Mouse (Mus musculus) retina, adult 2 months (tissue): ENCODE measurements around the gene Dnase1.
"Not testable (repeated sequence)": the region's sequence is repeated elsewhere in the genome, so short reads cannot be mapped to it uniquely, and the experiment has no call there.

Experiments
- DNase-seq: peaks from one replicate; pipeline ENCODE4 v3.0.0-alpha.2; 2012; ENCODE audit warnings: low read depth, low spot score

The Dnase1 gene

DNA sequence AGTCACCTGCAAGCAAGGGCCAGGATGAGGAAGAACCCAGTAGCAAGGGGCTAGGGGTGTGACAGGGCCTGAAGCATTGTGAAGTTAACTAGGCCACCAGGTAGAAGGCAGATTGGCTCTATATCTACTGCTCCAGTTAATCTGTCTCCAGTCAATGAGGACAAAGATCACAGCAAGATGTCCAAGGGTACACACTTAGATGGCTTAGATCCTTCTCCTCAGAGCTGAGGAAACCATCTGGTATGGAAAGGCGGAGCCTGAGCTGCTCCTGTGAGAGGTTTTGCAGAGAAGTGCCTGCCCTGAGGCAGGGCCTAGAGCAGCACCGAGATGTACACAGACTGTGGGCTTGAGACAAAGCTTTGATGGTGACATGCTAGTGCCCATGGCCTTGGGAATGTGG, 7.4 kb downstream of the Dnase1 start:
- no peak for DNase-seq

DNA sequence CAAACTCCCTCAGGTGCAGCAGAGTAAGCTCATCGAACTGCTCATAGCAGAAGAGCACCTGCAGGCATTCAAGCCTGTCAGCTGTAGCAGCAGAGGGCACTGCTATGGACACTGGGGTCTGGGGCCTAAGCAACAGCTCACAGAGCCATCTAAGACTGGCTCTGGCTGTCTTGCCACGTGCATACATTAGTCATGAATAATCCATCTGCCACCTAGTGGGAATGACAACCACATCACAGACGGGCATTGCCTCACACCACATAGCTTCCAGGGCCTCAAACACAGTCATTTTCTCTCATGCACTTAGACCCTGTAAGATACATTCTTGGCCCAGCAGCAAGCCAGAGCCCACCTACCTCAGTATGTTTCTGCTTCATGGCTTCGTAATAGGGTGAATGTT, 8.8 kb downstream of the Dnase1 start:
- DNase-seq: no peak

DNA sequence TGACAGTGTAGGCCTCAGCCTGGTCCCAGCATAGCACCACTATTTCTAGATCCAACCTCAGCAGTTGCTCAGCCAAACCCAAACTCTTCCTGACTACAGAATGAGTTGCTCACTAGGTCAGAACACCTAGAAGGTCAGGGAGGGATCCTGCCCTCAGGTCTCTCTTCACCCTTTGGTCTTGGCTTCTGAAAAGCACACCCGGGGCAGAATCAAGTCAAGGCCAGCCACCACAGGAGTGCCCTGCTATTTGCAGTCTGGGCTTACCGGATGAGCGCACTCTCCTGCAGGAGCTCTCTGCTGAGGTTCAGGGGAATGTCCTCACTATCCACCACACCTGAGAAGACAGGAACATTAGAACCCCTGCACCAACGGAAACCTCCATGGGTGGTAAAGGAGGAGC, 15.9 kb downstream of the Dnase1 start:
- no peak for DNase-seq

DNA sequence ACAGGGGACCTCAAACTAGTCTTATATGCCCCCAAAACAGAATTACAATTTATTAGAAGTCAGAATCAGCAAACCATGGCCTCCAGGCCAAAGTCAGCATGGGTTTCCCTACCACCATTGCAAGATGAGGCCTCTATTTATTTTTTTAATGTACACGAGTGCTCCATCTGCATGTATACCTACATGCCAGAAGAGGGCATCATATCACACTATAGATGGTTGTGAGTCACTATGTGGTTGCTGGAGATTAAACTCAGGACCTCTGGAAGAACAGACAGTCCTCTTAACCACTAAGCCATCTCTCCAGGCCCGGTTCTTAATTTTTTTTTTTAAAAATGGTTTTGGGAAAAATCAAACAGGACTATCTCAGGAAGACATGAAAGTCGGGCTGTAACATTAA, 17.1 kb downstream of the Dnase1 start:
- DNase-seq: no peak

DNA sequence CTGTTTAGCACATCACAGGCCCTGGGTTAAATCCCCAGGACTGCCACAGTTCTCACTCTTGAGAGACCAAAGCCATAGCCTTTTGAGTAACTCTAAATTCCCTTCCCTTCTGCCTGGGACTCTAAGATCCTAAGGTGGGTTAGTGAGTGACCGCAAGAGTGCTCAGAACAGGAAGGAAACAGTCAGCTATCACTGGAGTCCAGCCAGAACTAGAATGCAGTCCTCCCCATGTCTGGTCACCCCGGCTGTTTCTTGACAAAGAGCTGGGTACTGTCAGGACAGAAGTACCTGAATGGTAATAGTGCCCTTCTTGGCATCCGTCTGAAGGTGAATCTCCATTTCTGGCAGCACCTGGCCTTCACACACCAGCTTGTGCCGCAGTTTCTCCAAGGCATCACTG, 28.2 kb downstream of the Dnase1 start:
- no peak for DNase-seq

DNA sequence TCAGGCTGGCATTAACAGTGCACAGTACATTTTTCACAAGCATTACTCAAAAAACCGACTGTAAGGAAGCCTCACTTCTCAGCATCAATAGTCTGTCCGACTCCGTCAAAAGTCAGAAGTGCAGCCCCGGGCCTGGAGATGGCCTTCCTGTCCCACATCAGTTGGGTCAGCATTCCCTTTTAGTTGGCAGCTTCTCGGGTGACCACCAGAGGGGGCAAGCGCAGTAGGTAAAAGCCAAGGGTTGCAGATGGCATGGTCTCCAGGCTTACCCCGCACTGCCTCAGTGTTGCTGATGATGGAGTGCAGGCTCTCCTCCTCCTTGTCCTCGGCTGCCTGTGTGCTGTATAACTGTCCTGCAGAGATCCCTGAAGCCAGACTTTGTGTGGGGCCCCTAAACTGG, 31.8 kb downstream of the Dnase1 start:
- DNase-seq: no peak

DNA sequence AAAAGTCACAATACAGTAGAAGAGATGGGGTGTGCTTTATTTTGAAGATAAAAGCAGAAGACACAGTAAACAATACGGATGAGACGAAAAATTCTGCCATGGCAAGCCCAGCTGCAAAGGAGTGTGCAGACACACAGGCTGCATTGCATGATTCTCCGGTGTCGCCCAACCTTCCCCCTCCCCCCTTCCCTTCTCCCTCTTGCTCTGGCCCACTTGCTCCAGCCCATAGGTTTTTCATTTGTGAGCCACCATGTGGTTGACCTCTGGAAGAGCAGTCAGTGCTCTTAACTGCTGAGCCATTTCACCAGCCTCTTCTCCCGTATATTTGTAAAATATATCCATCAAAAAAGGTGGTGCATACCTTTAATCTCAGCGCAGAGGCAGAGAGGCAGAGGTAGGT, 37.6 kb downstream of the Dnase1 start:
- DNase-seq: no peak

DNA sequence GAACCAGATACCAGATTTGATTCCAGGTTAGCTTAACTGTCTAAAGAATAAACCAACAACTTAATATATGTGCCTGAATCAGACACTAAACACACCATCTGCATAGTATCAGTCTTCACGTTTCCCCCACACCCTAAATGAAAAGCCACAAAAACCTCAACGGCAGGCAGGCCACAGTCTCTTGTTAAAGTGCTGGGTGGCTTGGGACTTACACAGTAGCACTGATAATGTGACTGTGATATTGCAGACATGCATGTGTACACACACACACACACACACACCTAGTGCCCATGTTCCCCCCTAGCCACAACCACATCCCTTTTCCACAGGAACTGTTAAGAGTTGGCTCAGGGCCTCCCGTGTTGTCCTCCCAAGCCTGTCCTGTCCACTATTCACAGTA, 38.1 kb downstream of the Dnase1 start:
- DNase-seq: no peak

DNA sequence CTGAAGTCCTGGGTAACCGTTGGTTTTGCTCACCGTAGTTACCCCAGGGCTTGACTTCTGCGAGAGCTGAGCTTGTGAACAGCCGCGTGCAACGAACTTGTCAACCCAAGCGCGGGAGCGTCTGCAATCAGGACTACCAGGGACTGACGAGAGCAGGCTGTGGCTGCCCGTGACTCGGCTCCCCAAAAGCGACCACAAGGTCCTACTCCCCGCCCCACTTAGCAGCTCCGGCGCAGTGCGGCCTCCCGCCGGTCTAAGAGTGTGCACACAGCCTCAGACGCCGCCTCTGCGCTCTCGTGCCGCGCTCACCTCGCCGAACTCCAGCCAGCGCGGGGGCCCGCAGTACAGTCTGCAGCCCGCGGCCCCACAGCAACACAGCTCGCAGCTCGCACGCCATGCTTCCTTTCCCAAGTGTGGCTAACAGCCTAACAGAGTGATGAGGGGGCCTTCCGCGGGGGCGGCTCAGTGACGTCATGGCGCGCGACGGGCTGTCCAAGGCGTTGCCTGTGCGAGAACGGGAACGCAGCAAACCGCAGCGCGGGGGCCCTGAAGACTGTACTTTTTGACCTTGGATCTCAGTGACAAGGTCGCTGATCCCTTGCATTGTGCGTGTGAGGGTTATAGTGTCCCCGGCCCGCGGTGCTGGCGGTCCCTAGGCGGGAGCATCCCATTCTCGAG, 40.8 kb downstream of the Dnase1 start, which contains the start of gene Trap1:
Trap1 (minus strand) TSS at position 444 of the 678 bp plus-strand sequence.
- DNase-seq: peak; percentile 72

DNA sequence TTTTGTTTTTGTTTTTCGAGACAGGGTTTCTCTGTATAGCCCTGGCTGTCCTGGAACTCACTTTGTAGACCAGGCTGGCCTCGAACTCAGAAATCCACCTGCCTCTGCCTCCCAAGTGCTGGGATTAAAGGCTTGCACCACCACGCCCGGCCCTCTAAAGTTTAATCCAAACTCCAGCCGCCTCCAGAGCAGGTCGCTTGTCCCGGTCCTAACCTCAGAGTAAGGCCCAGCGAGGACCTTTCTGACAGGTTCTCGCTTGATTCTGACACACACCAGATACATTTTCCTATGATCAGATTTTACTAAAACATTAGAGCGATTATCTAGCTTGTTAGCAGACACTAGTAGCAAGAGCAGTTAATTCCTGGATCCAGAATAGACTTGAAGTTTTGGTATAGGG, 41.6 kb downstream of the Dnase1 start:
- not testable (repeated sequence) for DNase-seq

DNA sequence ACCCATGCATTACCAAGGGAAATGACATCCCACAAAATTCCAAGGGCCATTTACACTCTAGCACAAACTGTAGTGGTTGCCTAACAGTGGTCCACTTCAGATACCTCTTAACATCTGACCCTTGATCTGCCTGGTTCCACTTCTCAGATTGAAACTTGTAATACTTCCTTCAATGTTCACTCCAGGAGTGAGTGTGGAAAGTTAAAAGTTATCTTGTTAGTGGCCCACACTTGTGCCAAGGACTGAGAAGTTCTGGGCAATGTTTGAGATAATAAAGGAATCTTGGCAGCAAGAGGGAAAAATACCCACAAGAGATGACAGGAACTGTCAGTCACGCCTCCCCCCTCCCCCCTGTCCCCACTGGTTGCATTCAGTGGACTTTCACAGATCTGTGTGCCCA, 42.9 kb downstream of the Dnase1 start:
- no peak for DNase-seq

DNA sequence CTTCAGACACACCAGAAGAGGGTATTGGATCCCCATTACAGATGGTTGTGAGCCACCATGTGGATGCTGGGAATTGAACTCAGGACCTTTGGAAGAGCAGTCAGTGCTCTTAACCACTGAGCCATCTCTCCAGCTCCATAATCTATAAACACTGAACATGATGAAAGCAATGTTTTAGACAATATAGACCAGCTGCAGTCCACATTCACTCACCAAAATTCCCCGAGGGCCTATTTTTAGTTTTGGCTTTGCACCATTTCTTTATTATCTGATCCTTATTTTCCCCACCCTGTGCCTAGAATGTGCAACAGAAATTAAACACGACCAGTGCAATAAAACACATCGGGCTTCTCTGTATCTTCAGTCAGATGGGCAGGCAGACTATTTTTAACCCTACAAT, 43.7 kb downstream of the Dnase1 start:
- not testable (repeated sequence) for DNase-seq

DNA sequence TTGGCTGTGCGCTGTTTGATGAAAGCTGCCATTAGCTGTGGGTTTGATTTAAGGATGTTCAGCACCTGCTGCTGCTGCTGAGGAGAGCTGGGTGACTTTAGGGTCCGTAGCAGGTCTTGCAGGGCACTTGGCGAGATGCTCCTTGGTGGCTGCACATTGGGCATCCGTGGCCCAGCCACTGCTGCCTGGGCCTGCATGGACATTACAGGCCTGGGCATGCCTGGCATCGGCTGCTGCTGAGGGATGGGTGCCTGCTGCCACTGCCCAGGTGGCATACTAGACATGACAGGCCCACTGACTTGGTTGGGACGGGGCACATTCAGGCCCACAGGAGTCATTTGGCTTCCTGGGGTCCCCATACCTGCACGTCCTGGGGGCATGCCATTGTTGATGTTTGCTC, 48.3 kb downstream of the Dnase1 start:
- no peak for DNase-seq

DNA sequence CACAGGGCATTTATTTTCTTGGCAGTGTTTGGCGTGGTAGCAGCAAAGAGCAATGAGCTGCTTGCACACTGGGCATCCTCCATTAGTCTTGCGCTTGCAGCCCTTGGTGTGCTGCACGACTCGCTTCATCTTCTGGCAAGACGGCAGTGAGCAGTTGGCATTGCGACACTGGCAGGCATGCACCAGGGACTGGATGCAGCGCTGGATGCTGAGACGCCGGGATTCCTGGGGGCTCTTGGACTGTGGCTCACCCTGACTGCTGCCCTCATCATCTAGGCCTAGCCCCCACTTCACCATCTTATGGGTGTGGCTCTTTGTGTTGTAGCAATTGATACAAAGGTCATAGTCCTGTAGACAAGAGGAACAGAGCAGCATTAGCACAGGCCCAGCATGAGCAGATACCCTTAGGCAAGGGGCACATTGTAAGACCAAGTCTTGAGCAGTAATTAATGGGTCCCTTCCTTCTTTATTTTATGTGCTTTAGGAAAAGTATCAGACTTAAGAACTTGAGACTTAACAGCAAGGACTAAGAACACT, 49.2 kb downstream of the Dnase1 start:
- DNase-seq: no peak

DNA sequence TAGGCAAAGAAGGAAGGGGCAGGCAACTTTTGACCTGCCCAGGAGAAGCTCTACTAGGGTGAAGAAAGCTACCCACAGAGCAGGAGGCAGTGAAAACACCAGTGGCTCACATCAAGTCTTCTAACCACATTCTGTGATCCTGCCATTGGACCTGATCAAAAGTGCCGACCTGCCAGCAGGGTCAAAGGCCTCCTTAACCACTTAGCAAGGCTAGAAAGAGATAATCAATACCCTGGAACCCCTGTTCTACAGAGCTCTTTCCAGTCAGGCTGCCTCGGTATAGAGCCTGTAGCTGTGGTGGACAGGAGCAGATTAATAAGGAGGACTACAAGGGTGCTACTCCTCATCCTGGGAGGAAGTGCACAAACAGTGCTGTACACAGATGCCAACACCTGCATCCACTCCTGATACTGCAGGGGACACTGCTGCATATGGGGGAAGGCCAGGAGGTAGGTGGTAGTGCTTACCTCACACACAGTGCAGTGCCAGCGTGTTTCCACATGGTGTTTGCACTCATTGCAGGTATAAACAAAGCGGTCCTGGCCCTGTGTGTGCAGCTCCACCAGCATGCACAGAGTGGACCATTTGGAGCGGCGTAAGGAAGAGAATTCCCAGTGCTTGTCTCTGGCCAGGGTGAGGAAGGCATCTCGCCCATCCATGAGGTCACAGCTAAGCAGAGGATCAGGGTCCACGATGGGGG, 50.6 kb downstream of the Dnase1 start:
- no peak for DNase-seq
